Comparison of ENCODE assay signal across 11 mouse cellular contexts in genomic region chr4:123577469-123578088, GRCm38 (mm10).
DNase-seq lines count a peak whose midpoint lies in the region.
"Had no signal": no experiment of that assay in that cellular context is flagged by ENCODE, and none has a peak within 500 bp of the region (broad histone marks: within the 10 kb centered on the region; RNA-seq: fewer than 3 reads in every experiment).

No protein-coding gene starts in this region.

- peak; percentile 40 for DNase-seq in heart, adult 11 months
- DNase-seq in heart, postnatal 4 days: no peak
- peak; percentile 67 to 74 for DNase-seq in spleen, postnatal 36 days (ENCODE audit: low spot score in 2 of 2)
- no peak for DNase-seq in spleen, postnatal 14 days (ENCODE audit: low spot score in 2 of 2)
- peak; percentile 78 for DNase-seq in induced T-regulatory cell, adult 2 months (ENCODE audit: low read depth)
- DNase-seq in thymus, postnatal 25 days: peak; percentile 29
- DNase-seq in right cerebral cortex, postnatal 25 days: no peak
- DNase-seq in layer of hippocampus, adult 11-12 months (ENCODE audit: low spot score): no peak
- DNase-seq: cerebellum, postnatal 14 days; kidney, adult 8-10 months; lung, postnatal 4 days had no signal

Comparison
In these comparisons a context has a peak if more than half of its experiments do, and no peak if none do; other contexts are left out.
1. DNase-seq: peak in heart, adult 11 months (single experiment), spleen, postnatal 36 days (2 of 2), induced T-regulatory cell, adult 2 months (single experiment) and thymus, postnatal 25 days (single experiment); none in heart, postnatal 4 days (single experiment), spleen, postnatal 14 days (0 of 2), right cerebral cortex, postnatal 25 days (single experiment) and layer of hippocampus, adult 11-12 months (single experiment).